Mouse (Mus musculus) MEL (cell line): ENCODE results near the gene Gm28035. TPM values are rescaled to one million over a fixed set of nuclear protein-coding genes. Genes with fewer than 3 reads are reported as not detected.

ENCODE experiments used
- DNase-seq: peaks from one replicate; pipeline ENCODE4 v3.0.0; 2011; ENCODE audit warnings: low read depth, low spot score
- H3K27ac ChIP-seq: 2 replicates; pipeline ENCODE4 v1.5.1; 2012; ENCODE audit warnings: low read depth, mild to moderate bottlenecking, control low read depth, low read length, moderate library complexity; ENCODE audit not compliant: control insufficient read depth
- H3K27me3 ChIP-seq, 2 experiments: fragments of 150-350 bp in 1 of 2; sonication (generic) in 1 of 2; 2 replicates each; pipeline ENCODE4 v1.6.1; 2012; ENCODE audit warnings: low read length in 2 of 2, mild to moderate bottlenecking in 2 of 2, improper control_type of control experiment in 1 of 2, moderate library complexity in 1 of 2; ENCODE audit not compliant: insufficient read depth in 2 of 2, control insufficient read depth in 1 of 2
- H3K36me3 ChIP-seq, 2 experiments: 2 replicates each; pipeline ENCODE4 v1.6.1; 2012 to 2014; ENCODE audit warnings: low read length in 2 of 2, improper control_type of control experiment in 1 of 2, inconsistent platforms in 1 of 2, mild to moderate bottlenecking in 1 of 2; ENCODE audit not compliant: insufficient read depth in 2 of 2, control insufficient read depth in 1 of 2
- H3K4me1 ChIP-seq, 2 experiments: fragments of 150-350 bp in 1 of 2; sonication (generic) in 1 of 2; 2 replicates each; pipeline ENCODE4 v1.6.1; 2012; ENCODE audit warnings: low read length in 2 of 2, improper control_type of control experiment in 1 of 2, mild to moderate bottlenecking in 1 of 2; ENCODE audit not compliant: insufficient read depth in 2 of 2, control insufficient read depth in 1 of 2
- H3K4me3 ChIP-seq, 2 experiments: fragments of 150-350 bp in 1 of 2; sonication (generic) in 1 of 2; 2 replicates each; pipeline ENCODE4 v1.5.1; 2012; ENCODE audit warnings: low read depth in 2 of 2, low read length in 2 of 2, mild to moderate bottlenecking in 2 of 2, moderate library complexity in 2 of 2, control low read depth in 1 of 2, improper control_type of control experiment in 1 of 2; ENCODE audit not compliant: control insufficient read depth in 1 of 2, insufficient read depth in 1 of 2
- H3K79me2 ChIP-seq: 2 replicates; pipeline ENCODE4 v1.6.1; 2012; ENCODE audit warnings: mild to moderate bottlenecking, low read length, moderate library complexity; ENCODE audit not compliant: control insufficient read depth, poor library complexity, insufficient read depth
- H3K9ac ChIP-seq: 2 replicates; pipeline ENCODE4 v1.6.1; 2012; ENCODE audit warnings: low read depth, mild to moderate bottlenecking, control low read depth, low read length, moderate library complexity; ENCODE audit not compliant: control insufficient read depth, poor library complexity, severe bottlenecking
- H3K9me3 ChIP-seq: fragments of 150-350 bp; sonication (generic); replicated peaks from 2 replicates; pipeline ENCODE4 v1.6.1; 2012; ENCODE audit warnings: mild to moderate bottlenecking, low read length, improper control_type of control experiment, moderate library complexity; ENCODE audit not compliant: insufficient read depth
- BHLHE40 ChIP-seq: IDR thresholded peaks from 2 replicates; pipeline ENCODE4 v1.6.1; 2012; ENCODE audit warnings: low read depth, mild to moderate bottlenecking, inconsistent platforms, low read length, improper control_type of control experiment, borderline replicate concordance
- CHD1 ChIP-seq: IDR thresholded peaks from 2 replicates; pipeline ENCODE4 v1.6.1; 2012; ENCODE audit warnings: low read depth, mild to moderate bottlenecking, inconsistent platforms, low read length, improper control_type of control experiment
- CHD2 ChIP-seq: IDR thresholded peaks from 2 replicates; pipeline ENCODE4 v1.6.1; 2011; ENCODE audit warnings: low read length, improper control_type of control experiment
- E2F4 ChIP-seq: IDR thresholded peaks from 2 replicates; pipeline ENCODE4 v1.6.1; 2011; ENCODE audit warnings: low read depth, low read length, improper control_type of control experiment, borderline replicate concordance
- ELF1 ChIP-seq: IDR thresholded peaks from 2 replicates; pipeline ENCODE4 v1.6.1; 2014; ENCODE audit warnings: low read depth, mild to moderate bottlenecking, inconsistent platforms, low read length, improper control_type of control experiment, moderate library complexity
- EP300 ChIP-seq, 2 experiments: IDR thresholded peaks; 2 replicates each; pipeline ENCODE4 v1.6.1; 2011; ENCODE audit warnings: improper control_type of control experiment in 2 of 2, low read length in 2 of 2, low read depth in 1 of 2, mild to moderate bottlenecking in 1 of 2
- ETS1 ChIP-seq: IDR thresholded peaks from 2 replicates; pipeline ENCODE4 v1.6.1; 2012; ENCODE audit warnings: low read depth, mild to moderate bottlenecking, inconsistent platforms, low read length, improper control_type of control experiment, moderate library complexity
- GABPA ChIP-seq: IDR thresholded peaks from 2 replicates; pipeline ENCODE4 v1.6.1; 2012; ENCODE audit warnings: low read depth, mild to moderate bottlenecking, inconsistent platforms, low read length, improper control_type of control experiment, moderate library complexity
- GATA1 ChIP-seq: IDR thresholded peaks from 2 replicates; pipeline ENCODE4 v1.6.1; 2011; ENCODE audit warnings: low read depth, low read length, improper control_type of control experiment
- JUND ChIP-seq: IDR thresholded peaks from 2 replicates; pipeline ENCODE4 v1.6.1; 2011; ENCODE audit warnings: low read depth, mild to moderate bottlenecking, improper control_type of control experiment, low read length
- KAT2A ChIP-seq: conservative IDR thresholded peaks from 2 replicates; pipeline ENCODE4 v1.6.1; 2012; ENCODE audit warnings: low read depth, low read length, improper control_type of control experiment, inconsistent platforms
- MAFK ChIP-seq: IDR thresholded peaks from 2 replicates; pipeline ENCODE4 v1.6.1; 2011; ENCODE audit warnings: low read depth, mild to moderate bottlenecking, low read length, improper control_type of control experiment, borderline replicate concordance
- MAZ ChIP-seq: IDR thresholded peaks from 2 replicates; pipeline ENCODE4 v1.6.1; 2012; ENCODE audit warnings: low read depth, mild to moderate bottlenecking, inconsistent platforms, low read length, improper control_type of control experiment
- MXI1 ChIP-seq: IDR thresholded peaks from 2 replicates; pipeline ENCODE4 v1.6.1; 2011; ENCODE audit warnings: mild to moderate bottlenecking, low read depth, low read length, improper control_type of control experiment
- MYB ChIP-seq: IDR thresholded peaks from 2 replicates; pipeline ENCODE4 v1.6.1; 2011; ENCODE audit warnings: mild to moderate bottlenecking, low read depth, low read length, improper control_type of control experiment
- MYC ChIP-seq: IDR thresholded peaks from 2 replicates; pipeline ENCODE4 v1.6.1; 2011; ENCODE audit warnings: low read depth, mild to moderate bottlenecking, low read length, improper control_type of control experiment, moderate library complexity
- NRF1 ChIP-seq: IDR thresholded peaks from 2 replicates; pipeline ENCODE4 v1.6.1; 2014; ENCODE audit warnings: low read depth, mild to moderate bottlenecking, inconsistent platforms, low read length, improper control_type of control experiment, moderate library complexity; ENCODE audit not compliant: poor library complexity, insufficient read depth, severe bottlenecking
- POLR2A ChIP-seq, 2 experiments: IDR thresholded peaks; 2 replicates each; pipeline ENCODE4 v1.6.1; 2011 to 2012; ENCODE audit warnings: low read length in 2 of 2, mild to moderate bottlenecking in 2 of 2, control low read depth in 1 of 2, improper control_type of control experiment in 1 of 2, low read depth in 1 of 2, moderate library complexity in 1 of 2; ENCODE audit not compliant: control insufficient read depth in 1 of 2, insufficient read depth in 1 of 2, poor library complexity in 1 of 2
- RAD21 ChIP-seq: IDR thresholded peaks from 2 replicates; pipeline ENCODE4 v1.6.1; 2011; ENCODE audit warnings: mild to moderate bottlenecking, low read depth, low read length, improper control_type of control experiment
- SIN3A ChIP-seq: IDR thresholded peaks from 2 replicates; pipeline ENCODE4 v1.6.1; 2012; ENCODE audit warnings: low read length, improper control_type of control experiment, inconsistent platforms
- TBP ChIP-seq: IDR thresholded peaks from 2 replicates; pipeline ENCODE4 v1.8.0; 2011; ENCODE audit warnings: low read depth, low read length, improper control_type of control experiment
- TCF12 ChIP-seq: IDR thresholded peaks from 2 replicates; pipeline ENCODE4 v1.6.1; 2014; ENCODE audit warnings: low read depth, mild to moderate bottlenecking, inconsistent platforms, low read length, improper control_type of control experiment, moderate library complexity
- UBTF ChIP-seq: IDR thresholded peaks from 2 replicates; pipeline ENCODE4 v1.6.1; 2012; ENCODE audit warnings: low read depth, mild to moderate bottlenecking, inconsistent platforms, low read length, improper control_type of control experiment, moderate library complexity, borderline replicate concordance; ENCODE audit not compliant: insufficient read depth
- USF2 ChIP-seq, 2 experiments: IDR thresholded peaks; 2 replicates each; pipeline ENCODE4 v1.6.1; 2011 to 2012; ENCODE audit warnings: improper control_type of control experiment in 2 of 2, low read length in 2 of 2, borderline replicate concordance in 1 of 2, inconsistent platforms in 1 of 2, low read depth in 1 of 2, mild to moderate bottlenecking in 1 of 2; ENCODE audit not compliant: insufficient read depth in 1 of 2
- ZC3H11A ChIP-seq: IDR thresholded peaks from 2 replicates; pipeline ENCODE4 v1.6.1; 2012; ENCODE audit warnings: low read depth, mild to moderate bottlenecking, inconsistent platforms, low read length, improper control_type of control experiment
- ZKSCAN1 ChIP-seq: IDR thresholded peaks from 2 replicates; pipeline ENCODE4 v1.6.1; 2012; ENCODE audit warnings: low read depth, mild to moderate bottlenecking, inconsistent platforms, low read length, improper control_type of control experiment, moderate library complexity
- ZMIZ1 ChIP-seq: IDR thresholded peaks from 2 replicates; pipeline ENCODE4 v1.6.1; 2012; ENCODE audit warnings: low read depth, mild to moderate bottlenecking, inconsistent platforms, low read length, improper control_type of control experiment, moderate library complexity
- ZNF384 ChIP-seq: IDR thresholded peaks from 2 replicates; pipeline ENCODE4 v1.6.1; 2012; ENCODE audit warnings: low read depth, mild to moderate bottlenecking, inconsistent platforms, low read length, improper control_type of control experiment
- polyA plus RNA-seq, 2 experiments: library from polyadenylated mRNA; stranded (reverse) in 1 of 2; unstranded in 1 of 2; fragments of >175 nt in 1 of 2; fragments of >200 nt in 1 of 2; gene quantifications; 2 replicates each; pipeline versions ENCODE4 v1.2.1 to v1.2.4; 2012; ENCODE audit warnings: low replicate concordance in 2 of 2, low read depth in 1 of 2; ENCODE audit not compliant: insufficient read length in 2 of 2, insufficient read depth in 1 of 2, missing spikeins in 1 of 2
- total RNA-seq: library from RNA; depleted of rRNA; stranded (reverse); fragments of 300-350 nt; gene quantifications from 2 replicates; pipeline ENCODE4 v1.2.3, GENCODE M21; 2012

The Gm28035 gene
- total and polyA plus RNA-seq, 3 experiments = 0.26 TPM; not detected in 2

GRCm38 (mm10) chr2:30236426-30237198 is 3.8 kb upstream of the Gm28035 start:
- H3K79me2 ChIP-seq = peaks cover 17% of the 10 kb centered on the region
- H3K27me3 ChIP-seq = no peaks in the 10 kb centered on the region
- peak overlapping the region; percentile 83 to 90 for H3K4me3 ChIP-seq
- no peaks in the 10 kb centered on the region for H3K9me3 ChIP-seq
- peak overlapping the region; percentile 87 for H3K9ac ChIP-seq
- peaks cover 9 to 20% of the 10 kb centered on the region in 2 experiments for H3K4me1 ChIP-seq
- DNase-seq = peak; percentile 51
- no peak for TF ChIP-seq MYC
- TF ChIP-seq TBP = peak; percentile 34; the same call in 1 of the 2 replicates
- peak overlapping the region; percentile 69 for H3K27ac ChIP-seq
- peaks cover 0 to 11% of the 10 kb centered on the region in 2 experiments; a peak in 2 of 4 replicates for H3K36me3 ChIP-seq

GRCm38 (mm10) chr2:30237199-30237880 is 3.0 kb upstream of the Gm28035 start, which contains the start of gene Lrrc8a:
TSS of gene Lrrc8a (plus strand) at chr2:30237715.
- H3K27me3 ChIP-seq = no peaks in the 10 kb centered on the region
- peak within 1 kb of the TSS; percentile 93 for H3K9ac ChIP-seq
- H3K36me3 ChIP-seq = peaks cover 2 to 11% of the 10 kb centered on the region in 2 experiments; a peak in 3 of 4 replicates
- peaks cover 9 to 20% of the 10 kb centered on the region in 2 experiments for H3K4me1 ChIP-seq
- DNase-seq = peak; percentile 99
- H3K79me2 ChIP-seq = peaks cover 17% of the 10 kb centered on the region
- peak within 1 kb of the TSS; percentile 69 for H3K27ac ChIP-seq
- no peaks in the 10 kb centered on the region for H3K9me3 ChIP-seq
- peak within 1 kb of the TSS; percentile 83 to 97 for H3K4me3 ChIP-seq
- TF ChIP-seq GATA1 (no peak), POLR2A (IDR thresholded peaks at IDR 0.05; ENCODE audit: control insufficient read depth in 1 of 2, insufficient read depth in 1 of 2, low read depth in 1 of 2, low read length in 2 of 2, poor library complexity in 1 of 2) (peak; percentile 80), BHLHE40 (peak; percentile 45; the same call in 1 of the 2 replicates), ZNF384 (no peak), ELF1 (peak; percentile 98), KAT2A (peak; percentile 87), NRF1 (peak; percentile 62), ZC3H11A (no peak), TCF12 (peak; percentile 71; the same call in 1 of the 2 replicates), CHD2 (no peak), ETS1 (peak; percentile 61; the same call in 1 of the 2 replicates), MXI1 (peak; percentile 95), E2F4 (no peak), MYB (0 out of 2 replicates have a peak, but pooled peaks have one; percentile 44), ZKSCAN1 (no peak), USF2 (IDR thresholded peaks at IDR 0.05; ENCODE audit: borderline replicate concordance in 1 of 2, insufficient read depth in 1 of 2, low read depth in 1 of 2, low read length in 2 of 2) (peak in 1 of 2 experiments; percentile 71; a peak in 2 of 4 replicates), RAD21 (no peak), ZMIZ1 (no peak; the same call in none of the 2 replicates), MYC (peak; percentile 94), GABPA (0 out of 2 replicates have a peak, but pooled peaks have one; percentile 45), MAZ (peak; percentile 88), SIN3A (peak; percentile 100), CHD1 (no peak), MAFK (no peak), EP300 (IDR thresholded peaks at IDR 0.05; ENCODE audit: low read depth in 1 of 2, low read length in 2 of 2) (no peak; a peak in 1 of 4 replicates), UBTF (no peak), JUND (no peak)
